Mouse (Mus musculus): ENCODE results near the gene Cys1. TPM values are rescaled to one million over a fixed set of nuclear protein-coding genes. Genes with fewer than 3 reads are reported as not detected.
A peak's percentile ranks its signal among the peaks of the same experiment; 100 is the strongest.

Gene Cys1
- polyA plus RNA-seq, 1 experiment from 2014 or later: 1.6 TPM

DNA sequence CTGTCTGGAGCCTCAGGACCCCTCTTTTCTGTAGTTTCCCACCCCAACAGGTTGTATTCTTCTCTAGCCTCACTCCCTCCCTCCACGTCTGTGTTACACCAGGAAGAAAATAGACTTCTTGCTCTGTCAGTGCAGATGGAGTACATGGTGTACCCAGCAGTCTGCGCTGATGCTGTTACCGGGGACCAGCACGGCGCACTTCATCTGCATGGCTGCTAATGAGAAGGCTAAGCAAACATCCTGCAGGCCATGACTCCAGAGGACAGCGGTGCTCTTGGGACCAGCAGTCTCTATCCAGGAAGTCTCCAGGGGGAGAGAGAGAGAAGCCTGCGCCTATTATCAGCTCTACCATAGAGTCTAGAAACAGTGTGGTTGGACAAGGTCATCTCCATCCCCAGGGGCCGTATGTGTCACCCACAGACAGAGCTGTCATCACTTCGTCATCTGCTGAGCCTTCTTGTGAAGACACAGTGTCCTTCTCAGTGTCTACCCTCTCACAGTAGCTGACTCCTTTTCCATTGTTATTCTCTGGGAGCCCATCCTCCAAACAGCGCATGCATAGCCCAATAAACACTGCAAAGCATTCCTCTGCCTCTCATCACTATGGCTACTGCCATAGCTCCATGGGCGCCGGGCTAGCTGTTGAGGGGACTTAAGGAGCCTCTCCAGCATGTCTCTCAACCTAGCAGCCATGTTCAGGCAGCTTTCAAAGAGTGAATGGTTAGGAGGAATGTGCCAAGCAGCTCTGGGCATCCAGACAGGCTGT, 57.9 kb downstream of the Cys1 start:
- peaks cover 3% of the 10 kb centered on the region; the same call in 1 of the 2 replicates for H3K4me1 ChIP-seq (ENCODE audit: control insufficient read depth, insufficient read depth, low read depth, low read length)
- H3K27me3 ChIP-seq (replicated peaks; ENCODE audit: control insufficient read depth, insufficient read depth, low read length): no peaks in the 10 kb centered on the region
- H3K4me3 ChIP-seq (ENCODE audit: low read length): no peak overlapping the region
- H3K27ac ChIP-seq (ENCODE audit: low read depth, low read length): no peak overlapping the region
- no peak overlapping the region for H3K4me2 ChIP-seq (ENCODE audit: low read length)
- no peaks in the 10 kb centered on the region for H3K36me3 ChIP-seq (ENCODE audit: control insufficient read depth, insufficient read depth, low read length)
- no peaks in the 10 kb centered on the region for H3K9me3 ChIP-seq (ENCODE audit: control insufficient read depth, low read length)
- peak; percentile 66 for ATAC-seq
- no peak overlapping the region for H3K9ac ChIP-seq (ENCODE audit: low read depth, low read length)
- WGBS: 47% methylated on average over 12 of the region's 12 CpGs

DNA sequence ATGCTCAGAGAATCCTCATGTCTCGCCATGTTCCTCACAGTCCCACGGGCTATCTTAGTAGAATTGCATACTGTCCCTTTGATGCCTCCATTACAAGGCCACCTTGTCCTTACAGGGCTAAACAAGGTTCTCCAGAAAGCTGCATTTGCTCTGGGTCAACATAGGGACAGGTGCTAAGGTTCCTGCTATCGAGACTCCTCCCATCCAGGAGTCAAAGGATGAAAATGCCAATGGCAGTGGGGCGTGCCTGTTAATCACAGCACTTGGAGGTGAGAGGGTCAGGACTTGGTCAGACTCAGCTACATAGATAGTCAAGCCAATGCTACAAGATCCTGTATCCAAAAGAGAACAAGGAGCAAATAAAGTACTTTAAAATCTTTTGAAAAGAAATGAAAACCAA, 62.2 kb downstream of the Cys1 start:
- WGBS: 89% methylated on average over 4 of the region's 4 CpGs
- H3K27ac ChIP-seq (ENCODE audit: low read depth, low read length): no peak overlapping the region
- ATAC-seq: no peak
- H3K9me3 ChIP-seq (ENCODE audit: control insufficient read depth, low read length): no peaks in the 10 kb centered on the region
- H3K27me3 ChIP-seq (replicated peaks; ENCODE audit: control insufficient read depth, insufficient read depth, low read length): no peaks in the 10 kb centered on the region
- H3K4me1 ChIP-seq (ENCODE audit: control insufficient read depth, insufficient read depth, low read depth, low read length): peaks cover 3% of the 10 kb centered on the region; the same call in 1 of the 2 replicates
- H3K36me3 ChIP-seq (ENCODE audit: control insufficient read depth, insufficient read depth, low read length): no peaks in the 10 kb centered on the region
- H3K4me3 ChIP-seq (ENCODE audit: low read length): no peak overlapping the region
- H3K4me2 ChIP-seq (ENCODE audit: low read length): no peak overlapping the region
- no peak overlapping the region for H3K9ac ChIP-seq (ENCODE audit: low read depth, low read length)

Other genes starting within 250 kb of the Cys1 start
- gene Taf1b, start 183.5 kb downstream of the Cys1 start, polyA plus RNA-seq (2015; fragmentation: Nextera tagmentation; extraction: Ambion mirVana): 33.2 and 33.4 TPM in 2 replicates
- 1.2 and 1.8 TPM in 2 replicates for gene Grhl1, start 109.5 kb downstream of the Cys1 start, polyA plus RNA-seq (2015; fragmentation: Nextera tagmentation; extraction: Ambion mirVana)
- 14.9 and 15.5 TPM in 2 replicates for gene Klf11, start 30.5 kb downstream of the Cys1 start, polyA plus RNA-seq (2015; fragmentation: Nextera tagmentation; extraction: Ambion mirVana)
- gene Rrm2, start 26.4 kb upstream of the Cys1 start, polyA plus RNA-seq (2015; fragmentation: Nextera tagmentation; extraction: Ambion mirVana): 54.2 and 66.2 TPM in 2 replicates
- 65.8 and 68.6 TPM in 2 replicates for gene Mboat2, start 149.1 kb upstream of the Cys1 start, polyA plus RNA-seq (2015; fragmentation: Nextera tagmentation; extraction: Ambion mirVana)